Mouse (Mus musculus): Measurements from ENCODE around the gene Klhl12. TPM values are rescaled to one million over a fixed set of nuclear protein-coding genes. Genes with fewer than 3 reads are reported as not detected.

Gene Klhl12
- 18.0 and 21.3 TPM in 2 replicates for polyA plus RNA-seq (2012; rRNA removed)

GRCm38 (mm10) chr1:134454904-134455824 is at the start of gene Klhl12:
Gene Klhl12, plus strand, starts transcription at chr1:134455531.

GRCm38 (mm10) chr1:134415168-134415831 is 40.0 kb upstream of the Klhl12 start, which contains the start of gene Adipor1:
Gene Adipor1, plus strand, starts transcription at chr1:134415378.

GRCm38 (mm10) chr1:134494428-134495215 is 39.3 kb downstream of the Klhl12 start, which contains the start of gene Rabif:
Gene Rabif, plus strand, starts transcription at chr1:134494648.

Other genes starting within 250 kb of the Klhl12 start
- gene Adora1, start 220.1 kb upstream of the Klhl12 start, polyA plus RNA-seq (2012; rRNA removed), result 0.08 and 0.12 TPM in 2 replicates
- gene Myog, start 165.5 kb upstream of the Klhl12 start, polyA plus RNA-seq (2012; rRNA removed), result 0.13 and 3.1 TPM in 2 replicates
- gene Ppfia4, start 122.6 kb upstream of the Klhl12 start, polyA plus RNA-seq (2012; rRNA removed), result 1.1 and 1.3 TPM in 2 replicates
- 33.1 and 35.2 TPM in 2 replicates for gene Tmem183a, start 93.6 kb upstream of the Klhl12 start, polyA plus RNA-seq (2012; rRNA removed)
- not detected in 2 replicates for gene 4933406M09Rik, start 69.6 kb upstream of the Klhl12 start, polyA plus RNA-seq (2012; rRNA removed)
- gene Cyb5r1, start 50.0 kb upstream of the Klhl12 start, polyA plus RNA-seq (2012; rRNA removed), result 13.1 and 15.8 TPM in 2 replicates
- 54.1 and 63.2 TPM in 2 replicates for gene Adipor1, start 40.2 kb upstream of the Klhl12 start, polyA plus RNA-seq (2012; rRNA removed)
- gene Rabif, start 39.1 kb downstream of the Klhl12 start, polyA plus RNA-seq (2012; rRNA removed), result 9.1 and 10.6 TPM in 2 replicates
- not detected in 2 replicates for gene Mgat4e, start 94.2 kb downstream of the Klhl12 start, polyA plus RNA-seq (2012; rRNA removed)
- gene Kdm5b, start 104.6 kb downstream of the Klhl12 start, polyA plus RNA-seq (2012; rRNA removed), result 1.8 and 2.0 TPM in 2 replicates
- gene Syt2, start 191.1 kb downstream of the Klhl12 start, polyA plus RNA-seq (2012; rRNA removed), result 0.05 and 0.07 TPM in 2 replicates